Mouse (Mus musculus) thymus, postnatal 14 days (tissue): ENCODE results near the gene Spdef.

Experiments
- DNase-seq: peaks from one replicate; pipeline ENCODE4 v3.0.0; 2021

Spdef gene

DNA sequence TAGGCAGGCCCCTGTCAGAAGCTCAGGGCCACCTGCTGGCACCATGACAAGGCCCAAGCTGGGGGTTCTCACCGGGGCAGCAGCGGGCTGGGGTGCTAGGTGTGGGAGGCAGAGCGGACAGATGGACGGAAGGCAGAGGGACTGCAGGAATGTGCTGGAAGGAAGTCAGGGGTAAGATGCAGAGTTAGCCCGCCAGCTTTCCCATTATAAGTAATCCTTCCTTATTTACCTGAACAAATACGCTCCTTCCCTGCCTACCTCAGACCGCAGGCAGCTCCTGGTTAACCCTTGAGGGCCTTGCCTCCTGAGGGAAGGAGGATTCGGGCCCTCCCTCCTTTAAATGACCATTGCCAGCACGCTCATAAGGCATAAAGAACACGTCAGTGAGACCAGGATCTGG lies at the start of gene Spdef:
Gene Spdef (minus strand): TSS at position 186 of the 400 bp plus-strand sequence.
- no peak for DNase-seq

DNA sequence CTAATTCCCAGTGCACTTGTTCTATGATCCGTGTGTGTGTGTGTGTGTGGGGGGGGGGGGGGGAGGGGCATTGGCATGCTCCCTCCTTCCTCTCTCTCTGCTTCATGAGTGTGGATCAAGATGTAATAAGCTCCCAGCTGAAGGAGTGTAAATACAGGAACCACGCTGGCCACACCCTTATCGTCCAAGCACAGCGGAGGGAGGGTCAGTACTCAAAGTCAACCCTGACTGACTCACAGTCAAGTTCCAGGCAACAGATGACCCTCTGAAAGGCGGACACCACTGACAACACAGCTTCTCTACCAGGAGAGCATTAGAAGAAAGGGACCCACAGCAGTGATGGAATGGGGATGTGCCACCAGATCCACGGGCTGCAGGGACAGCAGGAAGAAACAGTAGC lies 49.1 kb upstream of the Spdef start:
- DNase-seq = no peak

GRCm38 (mm10) chr17:27774198-27774597 lies 45.4 kb upstream of the Spdef start:
- no peak for DNase-seq

- no peak for DNase-seq
These were observed 42.9 kb upstream of the Spdef start for GRCm38 (mm10) chr17:27771616-27772015.

DNA sequence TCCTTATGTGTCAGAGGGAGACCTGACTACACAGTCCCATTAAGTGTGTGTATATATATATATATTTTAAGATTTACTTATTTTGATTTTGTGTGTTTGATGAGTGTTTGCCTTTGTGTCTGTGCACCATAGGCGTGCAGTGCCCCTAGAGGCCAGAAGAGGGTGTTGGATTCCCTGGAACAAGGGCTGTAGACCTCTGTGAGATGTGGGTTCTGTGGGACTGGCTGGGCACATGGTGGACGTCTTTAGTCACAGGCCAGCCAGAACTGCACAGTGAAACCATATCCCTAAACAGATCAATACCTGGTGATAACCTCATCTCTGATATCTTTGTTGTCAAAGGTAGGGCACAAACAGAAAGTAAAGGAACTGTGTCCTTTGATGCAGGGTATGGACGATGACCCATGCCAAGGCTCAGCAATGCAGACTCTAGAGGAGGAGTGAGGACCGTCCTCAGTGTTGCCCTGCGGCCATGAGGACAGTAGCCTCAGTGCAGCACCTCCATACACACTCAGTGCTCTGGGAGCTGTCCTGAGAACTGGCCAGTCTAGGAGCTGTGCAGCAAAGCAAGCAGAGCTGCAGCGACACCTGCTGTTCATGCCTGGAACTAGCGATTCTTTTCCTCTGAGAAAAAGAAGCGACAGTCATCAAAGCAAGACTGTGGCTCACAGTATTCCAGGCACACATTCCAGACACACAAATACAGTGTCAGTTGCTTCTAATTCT lies 40.2 kb upstream of the Spdef start:
- peak; percentile 63 for DNase-seq

DNA sequence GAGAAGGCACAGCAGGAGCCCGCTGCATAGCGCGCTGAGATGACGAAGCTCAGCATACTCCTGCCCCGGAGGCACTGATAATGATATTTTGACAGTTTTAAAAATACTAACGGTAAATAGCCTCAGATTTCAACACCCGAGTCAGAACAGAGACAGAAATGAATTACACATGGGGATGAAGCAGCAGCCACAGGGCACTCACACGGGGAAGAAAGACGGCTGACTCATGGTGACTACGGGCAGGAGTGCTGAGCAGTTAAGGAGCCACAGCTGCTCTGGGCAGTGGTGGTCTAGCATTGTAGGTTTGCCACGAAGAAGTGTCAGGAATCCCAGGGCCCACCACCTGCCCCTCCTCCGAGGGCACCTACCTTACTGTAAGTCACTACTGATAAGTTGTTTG lies 38.8 kb upstream of the Spdef start:
- DNase-seq = no peak

- DNase-seq = no peak
These were observed 38.4 kb upstream of the Spdef start for GRCm38 (mm10) chr17:27767120-27767519.

- no peak for DNase-seq
These were observed 36.3 kb upstream of the Spdef start for GRCm38 (mm10) chr17:27765066-27765465.

DNA sequence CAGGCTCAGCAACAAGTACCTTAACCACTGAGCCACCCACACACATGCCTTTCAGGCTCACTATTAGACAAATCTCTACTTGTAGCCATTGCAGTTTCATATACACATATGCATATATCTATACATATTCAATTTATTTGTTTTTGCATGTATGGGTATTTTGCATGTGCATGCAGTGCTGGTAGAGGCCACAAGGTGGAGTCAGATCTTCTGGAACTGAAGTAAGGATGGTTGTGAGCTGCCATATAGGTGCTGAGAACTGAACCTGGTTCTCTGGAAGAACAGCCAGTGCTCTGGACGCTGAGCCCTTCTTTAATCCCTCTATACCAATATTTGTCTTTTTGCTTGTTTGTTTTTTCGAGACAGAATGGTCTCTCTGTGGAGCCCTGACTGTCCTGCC lies 35.7 kb upstream of the Spdef start:
- DNase-seq = no peak

DNA sequence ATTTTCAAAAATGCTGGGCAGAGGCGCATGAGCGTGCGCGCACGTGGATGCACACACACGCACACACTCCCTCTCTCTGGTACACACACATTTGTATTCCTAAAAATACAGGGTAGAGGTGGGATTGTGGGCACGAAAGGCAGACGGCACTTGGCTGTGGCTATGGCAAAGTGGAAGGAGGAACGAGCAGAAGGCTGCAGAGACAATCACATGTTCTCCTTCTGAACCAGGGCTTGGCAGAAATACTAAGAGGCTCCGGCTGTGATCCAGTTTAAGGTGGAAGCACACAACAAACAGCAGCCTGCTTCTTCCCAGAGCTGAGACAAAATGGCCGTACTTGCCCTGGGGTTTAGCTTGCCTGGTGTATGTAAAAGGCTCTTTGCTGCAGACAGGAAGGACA lies 34.1 kb upstream of the Spdef start:
- no peak for DNase-seq

- peak; percentile 63 for DNase-seq
These were observed 33.0 kb upstream of the Spdef start for GRCm38 (mm10) chr17:27761639-27762336.

DNA sequence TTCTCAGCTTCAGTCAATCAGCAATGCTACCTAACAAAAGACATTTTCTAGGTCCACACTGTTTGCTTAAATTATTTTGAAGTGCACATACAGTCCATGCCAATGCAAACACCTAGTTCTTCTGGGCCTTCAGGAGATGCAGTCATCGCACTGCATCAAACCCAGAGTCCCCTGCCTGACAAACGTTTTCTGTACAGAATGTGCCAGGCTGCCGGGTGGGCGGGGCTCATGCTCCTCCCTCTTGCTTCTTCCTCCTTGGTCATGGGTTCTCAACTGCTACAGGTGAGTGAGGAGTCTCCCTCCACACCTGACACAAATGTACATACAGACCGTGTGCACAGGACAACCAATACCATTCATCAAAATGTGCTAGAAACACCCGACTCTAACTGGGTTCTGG lies 31.4 kb upstream of the Spdef start:
- no peak for DNase-seq

DNA sequence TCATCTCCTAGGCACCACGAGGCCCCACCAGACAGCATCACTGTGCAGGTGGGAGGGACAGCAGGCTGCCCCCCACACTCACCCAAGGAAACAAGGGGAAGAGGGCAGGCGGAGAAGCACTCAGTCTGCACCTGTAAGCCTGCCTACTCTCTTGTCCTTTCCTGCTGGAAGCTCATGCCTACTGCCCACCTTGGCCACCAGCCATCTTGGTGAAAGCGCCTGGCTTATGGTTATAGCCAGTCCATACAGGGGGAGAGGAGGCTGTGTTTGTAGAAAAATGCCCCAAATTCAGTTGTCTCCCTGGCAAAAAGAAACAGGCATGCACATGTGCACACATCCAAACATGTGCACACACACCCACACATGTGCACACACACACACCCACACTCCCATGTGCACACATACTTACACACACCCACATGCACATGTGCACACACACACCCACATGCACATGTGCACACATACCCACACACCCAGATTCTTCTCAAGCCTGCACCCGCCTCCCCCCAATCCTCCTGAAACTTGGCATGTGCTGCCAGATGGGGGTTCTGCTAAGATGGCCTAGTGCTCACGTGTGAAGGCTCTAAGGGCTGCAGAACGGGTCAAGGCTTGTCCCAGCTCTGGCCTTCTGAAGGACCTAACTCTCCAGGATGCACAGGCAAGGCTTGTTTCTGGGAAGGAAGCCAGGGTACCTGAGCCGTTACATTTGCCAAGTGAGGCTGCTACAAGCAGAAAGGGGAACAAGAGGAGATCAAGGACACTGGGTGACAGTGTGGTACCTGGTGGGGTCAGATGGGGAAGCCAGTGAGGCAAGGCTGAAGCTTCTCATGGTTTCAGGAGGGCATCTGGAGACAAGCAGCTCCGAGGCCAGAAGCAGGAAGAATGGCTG lies 22.8 kb upstream of the Spdef start:
- no peak for DNase-seq

DNA sequence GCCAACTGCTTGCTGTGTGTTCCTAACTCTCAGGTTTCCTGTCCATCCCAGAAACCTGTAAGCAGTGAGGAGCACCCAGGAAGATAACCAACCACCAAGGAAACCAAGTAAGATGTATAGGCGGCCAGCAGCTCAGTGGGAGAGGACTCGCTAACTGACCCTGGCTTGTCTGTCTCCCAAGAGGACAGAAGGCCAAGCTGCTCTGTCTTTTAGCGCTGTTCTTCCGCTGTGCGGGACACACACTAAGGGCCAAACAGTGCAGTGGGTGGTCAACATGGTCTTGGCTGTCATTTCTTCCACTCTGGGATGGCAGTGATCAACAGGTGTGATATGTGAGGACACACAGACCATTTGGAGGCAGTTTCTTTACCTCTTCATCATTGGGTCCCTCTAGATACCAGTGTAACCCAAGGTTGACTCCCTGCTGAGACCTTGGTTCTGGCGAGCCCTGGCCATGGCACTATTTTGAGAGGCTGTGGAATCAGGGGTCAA lies 21.7 kb upstream of the Spdef start:
- DNase-seq = no peak

GRCm38 (mm10) chr17:27748123-27748522 lies 19.4 kb upstream of the Spdef start:
- no peak for DNase-seq

GRCm38 (mm10) chr17:27746446-27746845 lies 17.7 kb upstream of the Spdef start:
- DNase-seq = no peak

DNA sequence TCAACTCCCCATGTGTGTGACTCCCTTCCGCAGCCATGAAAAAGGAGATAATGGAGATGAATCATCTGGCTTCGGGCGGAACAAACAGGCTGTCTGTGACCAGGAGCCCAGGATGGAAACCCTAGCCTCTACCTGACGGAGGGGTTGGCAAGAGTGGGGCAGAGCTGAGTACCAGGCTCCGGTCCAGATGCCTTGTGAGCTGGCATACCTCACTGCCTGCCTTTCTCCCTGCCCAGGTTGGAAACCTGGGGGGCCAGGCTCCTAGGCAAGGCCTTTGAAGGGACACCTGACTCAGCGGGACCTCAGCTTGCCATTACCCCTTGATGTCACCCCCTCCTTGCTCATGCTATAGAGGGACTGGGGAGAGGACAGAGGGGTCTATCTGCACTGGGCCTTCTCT lies 12.2 kb upstream of the Spdef start:
- no peak for DNase-seq

DNA sequence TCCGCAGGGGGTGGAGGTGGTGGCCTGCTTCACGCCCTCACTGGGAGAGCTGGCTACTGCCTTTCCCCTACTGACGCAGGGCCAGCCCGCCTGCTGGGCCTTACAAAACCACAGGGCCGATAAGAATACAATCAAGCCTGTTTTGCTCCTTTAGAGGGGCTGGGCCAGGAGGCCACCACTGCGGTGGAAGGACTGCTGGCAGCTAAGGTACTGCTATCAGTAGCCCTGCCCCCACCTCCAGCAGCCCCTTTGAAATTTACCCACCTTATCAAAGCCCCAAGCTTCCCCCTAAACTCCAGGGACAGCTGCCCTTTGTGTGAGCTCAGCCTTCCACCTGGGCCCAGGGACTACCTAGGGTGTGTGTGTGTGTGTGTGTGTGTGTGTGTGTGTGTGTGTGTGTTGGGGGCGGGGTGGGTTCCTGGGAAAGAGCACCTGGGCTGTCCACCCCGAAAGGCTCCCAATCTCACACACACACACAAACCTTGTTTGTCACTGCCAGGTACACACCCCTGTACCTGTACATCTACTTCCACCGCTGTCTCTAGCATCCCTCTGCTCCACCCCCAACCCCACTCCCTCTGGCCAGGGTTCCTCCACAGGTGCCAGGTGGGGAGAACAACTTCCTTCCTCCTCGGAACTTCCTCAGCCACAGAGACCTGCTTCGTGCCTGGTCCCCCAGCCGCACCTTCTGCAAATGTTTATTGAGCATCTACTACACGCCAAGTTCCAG lies 5.8 kb upstream of the Spdef start:
- DNase-seq = no peak

GRCm38 (mm10) chr17:27732694-27733093 lies 3.9 kb upstream of the Spdef start:
- DNase-seq = no peak

- DNase-seq = no peak
These were observed 3.4 kb upstream of the Spdef start for GRCm38 (mm10) chr17:27732152-27732551.

DNA sequence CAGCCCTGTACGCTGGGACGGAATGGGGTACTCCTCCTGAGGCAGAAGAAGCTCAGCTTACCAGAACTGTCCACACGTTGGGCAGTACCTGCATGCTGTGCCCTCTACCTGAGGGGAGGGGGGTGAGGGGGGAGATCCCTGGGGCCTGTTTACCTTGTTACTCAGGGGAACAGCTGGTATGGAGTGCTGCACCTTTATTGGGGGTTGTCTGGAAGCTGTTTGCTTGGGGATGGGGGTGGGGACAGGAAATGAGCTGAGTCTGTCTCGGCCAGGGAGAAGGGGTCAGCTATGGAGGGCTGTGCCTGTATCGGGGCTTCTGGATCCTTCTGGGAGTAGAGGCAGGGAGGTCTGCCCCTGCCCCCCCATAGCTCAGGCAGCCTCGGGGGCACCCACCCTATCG lies 2.2 kb downstream of the Spdef start:
- no peak for DNase-seq

DNA sequence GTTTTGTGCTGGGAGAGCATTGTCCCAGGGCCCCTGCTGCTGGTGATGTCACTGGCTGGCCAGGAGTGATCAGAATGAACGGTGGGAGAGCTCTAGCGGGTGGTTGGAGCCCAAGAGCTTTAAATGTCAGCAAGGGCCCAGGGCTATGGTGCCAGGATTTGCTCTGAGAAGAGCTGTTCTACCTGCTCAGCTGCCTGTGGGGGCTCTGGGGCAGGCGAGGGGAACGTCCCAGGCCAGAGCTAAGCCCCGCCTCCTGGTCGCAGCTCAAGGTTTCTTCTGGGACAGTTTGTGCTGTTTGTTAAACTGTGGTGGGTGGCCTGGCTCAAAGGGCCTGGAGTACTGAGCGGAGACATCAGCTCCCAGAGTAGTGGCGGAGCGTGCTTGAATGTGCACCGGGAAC lies 3.3 kb downstream of the Spdef start:
- no peak for DNase-seq

- no peak for DNase-seq
These were observed 3.7 kb downstream of the Spdef start for GRCm38 (mm10) chr17:27725011-27725410.
